In genomic region chr15:102470605-102471294, GRCm38 (mm10) we compare ENCODE assay signal across 8 mouse cellular contexts. TPM values are rescaled to one million over a fixed set of nuclear protein-coding genes. Genes with fewer than 3 reads are reported as not detected.
DNase-seq lines count a peak whose midpoint lies in the region; ATAC-seq and TF ChIP-seq lines count a peak whose summit lies in the region.

No protein-coding gene starts in this region.

- ATAC-seq in erythroblast, adult 5-6 weeks (replicated peaks; ENCODE audit: low FRiP score, poor library complexity, severe bottlenecking), result peak; percentile 65
- peak; percentile 75 for ATAC-seq in heart, embryonic 12.5 days (ENCODE audit: insufficient number of reproducible peaks, low FRiP score)
- peak; percentile 71 for ATAC-seq in kidney, postnatal 0 days (replicated peaks; ENCODE audit: low FRiP score, low read depth)
- peak; percentile 25; the same call in 1 of the 2 replicates for ATAC-seq in monocyte, adult 5-6 weeks (replicated peaks; ENCODE audit: insufficient number of reproducible peaks, low FRiP score, low TSS enrichment, poor library complexity, severe bottlenecking)

- peak overlapping the region; percentile 99 for H3K27ac ChIP-seq in heart, embryonic 12.5 days (ENCODE audit: poor library complexity, severe bottlenecking)
- H3K27ac ChIP-seq in kidney, postnatal 0 days, result peak overlapping the region; percentile 99
- peak overlapping the region; percentile 84 for H3K27ac ChIP-seq in liver, adult 2 months (replicated peaks; ENCODE audit: insufficient read depth, low read depth, low read length)

- H3K4me3 ChIP-seq in heart, embryonic 12.5 days, result peak overlapping the region; percentile 81
- peak overlapping the region; percentile 74 for H3K4me3 ChIP-seq in kidney, postnatal 0 days (replicated peaks; ENCODE audit: low read depth, low read length)
- peak overlapping the region; percentile 80 for H3K4me3 ChIP-seq in liver, adult 2 months (ENCODE audit: insufficient read depth, low read depth, low read length)

- H3K4me1 ChIP-seq in heart, embryonic 12.5 days (replicated peaks), result peaks cover 6% of the 10 kb centered on the region; the same call in 1 of the 2 replicates
- no peaks in the 10 kb centered on the region for H3K4me1 ChIP-seq in kidney, postnatal 0 days (replicated peaks; ENCODE audit: insufficient read depth, low read length)
- peaks cover 9% of the 10 kb centered on the region; the same call in 1 of the 2 replicates for H3K4me1 ChIP-seq in liver, adult 2 months (ENCODE audit: control insufficient read depth, insufficient read depth, low read length)

- TF ChIP-seq CTCF in kidney, postnatal 0 days (IDR thresholded peaks at IDR 0.05; ENCODE audit: low read depth), result no peak; the same call in 1 of the 2 replicates
- TF ChIP-seq CTCF in liver, adult 2 months (IDR thresholded peaks at IDR 0.05; ENCODE audit: low read depth, low read length), result no peak

- peak overlapping the region; percentile 98 for H3K9ac ChIP-seq in heart, embryonic 12.5 days
- peak overlapping the region; percentile 89 for H3K9ac ChIP-seq in kidney, postnatal 0 days (ENCODE audit: low read depth, low read length)
- H3K9ac ChIP-seq in liver, adult 2 months (ENCODE audit: low read depth, low read length), result peak overlapping the region; percentile 86

- H3K4me2 ChIP-seq in heart, embryonic 12.5 days, result peak overlapping the region; percentile 62
- H3K4me2 ChIP-seq in kidney, postnatal 0 days (ENCODE audit: low read length), result peak overlapping the region; percentile 45

- H3K79me2 ChIP-seq in liver, adult 2 months (ENCODE audit: control insufficient read depth, insufficient read depth, low read length), result peaks cover 8% of the 10 kb centered on the region

- 0% methylated on average over 25 of the region's 67 CpGs for WGBS in heart, embryonic 12.5 days
- 0% methylated on average over 45 of the region's 67 CpGs for WGBS in kidney, postnatal 0 days
- under 1% methylated on average over 44 of the region's 67 CpGs for WGBS in liver, adult 2 months

- peak; percentile 78 to 82 for DNase-seq in B cell, adult 2 months
- DNase-seq in brain, adult 2 months (ENCODE audit: low read depth, low spot score), result peak; percentile 93
- peak; percentile 82 for DNase-seq in kidney, postnatal 0 days (ENCODE audit: low spot score)
- DNase-seq in liver, adult 2 months (ENCODE audit: extremely low read depth, low read depth, low spot score), result peak; percentile 57
- peak; percentile 52 to 63 for DNase-seq in spleen, postnatal 14 days (ENCODE audit: low spot score in 2 of 2)

- H3K9me3 ChIP-seq in heart, embryonic 12.5 days (replicated peaks), result no peaks in the 10 kb centered on the region
- H3K9me3 ChIP-seq in kidney, postnatal 0 days (replicated peaks; ENCODE audit: low read length), result no peaks in the 10 kb centered on the region

- TF ChIP-seq POLR2A in liver, adult 2 months (IDR thresholded peaks at IDR 0.05; ENCODE audit: extremely low read depth, insufficient read depth, low read length), result no peak

- no peaks in the 10 kb centered on the region for H3K27me3 ChIP-seq in heart, embryonic 12.5 days (replicated peaks)
- H3K27me3 ChIP-seq in kidney, postnatal 0 days (ENCODE audit: insufficient read depth, low read length), result no peaks in the 10 kb centered on the region
- H3K27me3 ChIP-seq in liver, adult 2 months (ENCODE audit: control insufficient read depth, insufficient read depth, low read length), result no peaks in the 10 kb centered on the region

- H3K36me3 ChIP-seq in heart, embryonic 12.5 days, result peaks cover 22% of the 10 kb centered on the region
- peaks cover 16% of the 10 kb centered on the region for H3K36me3 ChIP-seq in kidney, postnatal 0 days (ENCODE audit: insufficient read depth, low read length)
- H3K36me3 ChIP-seq in liver, adult 2 months (ENCODE audit: control insufficient read depth, insufficient read depth, low read length), result peaks cover 24% of the 10 kb centered on the region

RNA-seq across cellular contexts. Expression of gene Pcbp2, which starts 0.4 kb away (rescaled TPM):
- 252 and 321 TPM in 2 replicates for total RNA-seq in erythroblast, adult 5-6 weeks (2015; ENCODE audit: low replicate concordance)
- total RNA-seq in erythroblast, adult 5-6 weeks (2017; ENCODE audit: low replicate concordance), result 85.4 and 91.0 TPM in 2 replicates
- polyA plus RNA-seq in heart, embryonic 12.5 days (2016; fragmentation: Nextera tagmentation; extraction: Ambion mirVana), result 134 and 142 TPM in 2 replicates
- polyA plus RNA-seq in kidney, postnatal 0 days (2015; fragmentation: Nextera tagmentation; extraction: Ambion mirVana), result 185 and 191 TPM in 2 replicates
- 112 and 189 TPM in 2 replicates for total RNA-seq in liver, adult 2 months (2014; rRNA removed)
- 261 and 273 TPM in 2 replicates for polyA plus RNA-seq in liver, adult 2 months (2012; rRNA removed)
- 106 to 183 TPM (median 119 TPM) in 3 replicates for total RNA-seq in monocyte, adult 5-6 weeks (2017)

RNA-seq across cellular contexts. Expression of gene Prr13, which starts 11.9 kb away (rescaled TPM):
- 70.9 and 84.4 TPM in 2 replicates for total RNA-seq in erythroblast, adult 5-6 weeks (2015; ENCODE audit: low replicate concordance)
- 37.6 and 64.5 TPM in 2 replicates for total RNA-seq in erythroblast, adult 5-6 weeks (2017; ENCODE audit: low replicate concordance)
- polyA plus RNA-seq in heart, embryonic 12.5 days (2016; fragmentation: Nextera tagmentation; extraction: Ambion mirVana), result 116 and 119 TPM in 2 replicates
- polyA plus RNA-seq in kidney, postnatal 0 days (2015; fragmentation: Nextera tagmentation; extraction: Ambion mirVana), result 109 and 117 TPM in 2 replicates
- total RNA-seq in liver, adult 2 months (2014; rRNA removed), result 7.3 and 11.1 TPM in 2 replicates
- polyA plus RNA-seq in liver, adult 2 months (2012; rRNA removed), result 93.4 and 98.3 TPM in 2 replicates
- total RNA-seq in monocyte, adult 5-6 weeks (2017), result 233 to 280 TPM (median 259 TPM) in 3 replicates

RNA-seq across cellular contexts. Expression of gene Amhr2, which starts 25.6 kb away (rescaled TPM):
- total RNA-seq in erythroblast, adult 5-6 weeks (2015; ENCODE audit: low replicate concordance), result not detected in 2 replicates
- not detected in 2 replicates for total RNA-seq in erythroblast, adult 5-6 weeks (2017; ENCODE audit: low replicate concordance)
- 0.38 and 0.71 TPM in 2 replicates for polyA plus RNA-seq in heart, embryonic 12.5 days (2016; fragmentation: Nextera tagmentation; extraction: Ambion mirVana)
- 0.46 and 0.80 TPM in 2 replicates for polyA plus RNA-seq in kidney, postnatal 0 days (2015; fragmentation: Nextera tagmentation; extraction: Ambion mirVana)
- total RNA-seq in liver, adult 2 months (2014; rRNA removed), result 0.07 and 0.09 TPM in 2 replicates
- 0.40 and 0.49 TPM in 2 replicates for polyA plus RNA-seq in liver, adult 2 months (2012; rRNA removed)
- total RNA-seq in monocyte, adult 5-6 weeks (2017), result 0.86 TPM in 1 of 3 replicates, not detected in the others

RNA-seq across cellular contexts. Expression of gene Gm10337, which starts 32.8 kb away (rescaled TPM):
- total RNA-seq in erythroblast, adult 5-6 weeks (2015; ENCODE audit: low replicate concordance), result not detected in 2 replicates
- total RNA-seq in erythroblast, adult 5-6 weeks (2017; ENCODE audit: low replicate concordance), result not detected in 2 replicates
- not detected in 2 replicates for polyA plus RNA-seq in heart, embryonic 12.5 days (2016; fragmentation: Nextera tagmentation; extraction: Ambion mirVana)
- 1.8 TPM in 1 of 2 replicates, not detected in the other for polyA plus RNA-seq in kidney, postnatal 0 days (2015; fragmentation: Nextera tagmentation; extraction: Ambion mirVana)
- total RNA-seq in liver, adult 2 months (2014; rRNA removed), result not detected in 2 replicates
- polyA plus RNA-seq in liver, adult 2 months (2012; rRNA removed), result not detected in 2 replicates
- total RNA-seq in monocyte, adult 5-6 weeks (2017), result not detected in 3 replicates

RNA-seq across cellular contexts. Expression of gene Map3k12, which starts 46.1 kb away (rescaled TPM):
- not detected in 2 replicates for total RNA-seq in erythroblast, adult 5-6 weeks (2015; ENCODE audit: low replicate concordance)
- total RNA-seq in erythroblast, adult 5-6 weeks (2017; ENCODE audit: low replicate concordance), result 0.34 and 1.1 TPM in 2 replicates
- 14.7 and 17.3 TPM in 2 replicates for polyA plus RNA-seq in heart, embryonic 12.5 days (2016; fragmentation: Nextera tagmentation; extraction: Ambion mirVana)
- polyA plus RNA-seq in kidney, postnatal 0 days (2015; fragmentation: Nextera tagmentation; extraction: Ambion mirVana), result 7.8 and 8.1 TPM in 2 replicates
- 0.34 and 0.46 TPM in 2 replicates for total RNA-seq in liver, adult 2 months (2014; rRNA removed)
- 0.22 and 0.43 TPM in 2 replicates for polyA plus RNA-seq in liver, adult 2 months (2012; rRNA removed)
- total RNA-seq in monocyte, adult 5-6 weeks (2017), result 0.32 to 1.2 TPM (median 0.97 TPM) in 3 replicates

Comparison
In these comparisons a context has a peak if more than half of its experiments do, and no peak if none do; other contexts are left out.
1. Peak in every context shown above with its lines: DNase-seq, ATAC-seq, H3K4me3 ChIP-seq and H3K27ac ChIP-seq.
2. ATAC-seq: peak in every context shown above with its lines; median percentile 75 in heart, embryonic 12.5 days; 71 in kidney, postnatal 0 days; 65 in erythroblast, adult 5-6 weeks; 25 in monocyte, adult 5-6 weeks.